Comparison of ENCODE assay signal across 24 mouse cellular contexts in genomic region chr13:98919695-98920094, GRCm38 (mm10). TPM values are rescaled to one million over a fixed set of nuclear protein-coding genes. Genes with fewer than 3 reads are reported as not detected.
DNase-seq lines count a peak whose midpoint lies in the region; ATAC-seq lines count a peak whose summit lies in the region.
"Had no signal": no experiment of that assay in that cellular context is flagged by ENCODE, and none has a peak within 500 bp of the region (broad histone marks: within the 10 kb centered on the region; RNA-seq: fewer than 3 reads in every experiment).

No protein-coding gene starts in this region.

- H3K4me3 ChIP-seq in hindbrain, embryonic 13.5 days: no peak overlapping the region
- no peak overlapping the region for H3K4me3 ChIP-seq in hindbrain, embryonic 14.5 days (replicated peaks; ENCODE audit: low read length)
- H3K4me3 ChIP-seq in limb, embryonic 15.5 days: no peak overlapping the region
- H3K4me3 ChIP-seq in limb, embryonic 10.5 days: no peak overlapping the region
- H3K4me3 ChIP-seq: embryonic facial prominence, embryonic 10.5 days; embryonic facial prominence, embryonic 13.5 days; erythroblast, embryonic 14.5 days; forebrain, embryonic 12.5 days; forebrain, embryonic 15.5 days; hindbrain, embryonic 10.5 days; hindbrain, embryonic 15.5 days had no signal

- no peak overlapping the region for H3K9ac ChIP-seq in hindbrain, embryonic 13.5 days
- H3K9ac ChIP-seq in hindbrain, embryonic 14.5 days: no peak overlapping the region
- 0 out of 2 replicates have a peak overlapping the region, but pooled peaks have one; percentile 10 for H3K9ac ChIP-seq in limb, embryonic 15.5 days
- H3K9ac ChIP-seq: embryonic facial prominence, embryonic 13.5 days; forebrain, embryonic 12.5 days; forebrain, embryonic 15.5 days; hindbrain, embryonic 15.5 days had no signal

- H3K27ac ChIP-seq in hindbrain, embryonic 13.5 days: 0 out of 2 replicates have a peak overlapping the region, but pooled peaks have one; percentile 23
- H3K27ac ChIP-seq in hindbrain, embryonic 14.5 days: no peak overlapping the region
- H3K27ac ChIP-seq in limb, embryonic 15.5 days: no peak overlapping the region
- H3K27ac ChIP-seq in limb, embryonic 10.5 days: no peak overlapping the region
- H3K27ac ChIP-seq: embryonic facial prominence, embryonic 10.5 days; embryonic facial prominence, embryonic 13.5 days; forebrain, embryonic 12.5 days; forebrain, embryonic 15.5 days; hindbrain, embryonic 10.5 days; hindbrain, embryonic 15.5 days had no signal

- peaks cover 68% of the 10 kb centered on the region for H3K4me1 ChIP-seq in hindbrain, embryonic 13.5 days (replicated peaks)
- H3K4me1 ChIP-seq in hindbrain, embryonic 14.5 days (replicated peaks; ENCODE audit: control insufficient read depth, insufficient read depth, low read length): peaks cover 38% of the 10 kb centered on the region
- H3K4me1 ChIP-seq in limb, embryonic 15.5 days: peaks cover 23% of the 10 kb centered on the region
- H3K4me1 ChIP-seq in limb, embryonic 10.5 days: peaks cover 10% of the 10 kb centered on the region

- 91% methylated on average over 8 of the region's 8 CpGs for WGBS in hindbrain, embryonic 13.5 days
- WGBS in hindbrain, embryonic 14.5 days: 90% methylated on average over 8 of the region's 8 CpGs
- WGBS in limb, embryonic 15.5 days: 87% methylated on average over 8 of the region's 8 CpGs
- WGBS in limb, embryonic 10.5 days: 92% methylated on average over 8 of the region's 8 CpGs

- peak; percentile 14; the same call in 1 of the 2 replicates for ATAC-seq in frontal cortex, adult (ENCODE audit: low TSS enrichment)
- no peak for ATAC-seq in hindbrain, embryonic 13.5 days (ENCODE audit: low FRiP score)
- ATAC-seq in hindbrain, embryonic 14.5 days (ENCODE audit: low FRiP score): no peak
- no peak for ATAC-seq in limb, embryonic 15.5 days (ENCODE audit: insufficient number of reproducible peaks, low FRiP score, low TSS enrichment, low read depth)
- ATAC-seq: activated CD4-positive, CD25-positive, alpha-beta regulatory T cell, adult 4 months; forebrain, embryonic 15.5 days had no signal

- no peak overlapping the region for H3K4me2 ChIP-seq in hindbrain, embryonic 13.5 days
- H3K4me2 ChIP-seq in hindbrain, embryonic 14.5 days (replicated peaks): no peak overlapping the region
- no peak overlapping the region for H3K4me2 ChIP-seq in limb, embryonic 15.5 days
- H3K4me2 ChIP-seq: embryonic facial prominence, embryonic 13.5 days; forebrain, embryonic 12.5 days; forebrain, embryonic 15.5 days; heart, embryonic 11.5 days; hindbrain, embryonic 15.5 days had no signal

- no peaks in the 10 kb centered on the region for H3K9me3 ChIP-seq in hindbrain, embryonic 13.5 days
- H3K9me3 ChIP-seq in hindbrain, embryonic 14.5 days (ENCODE audit: control insufficient read depth, low read length): no peaks in the 10 kb centered on the region
- no peaks in the 10 kb centered on the region for H3K9me3 ChIP-seq in limb, embryonic 15.5 days
- H3K9me3 ChIP-seq in limb, embryonic 10.5 days (replicated peaks): no peaks in the 10 kb centered on the region
- H3K9me3 ChIP-seq: embryonic facial prominence, embryonic 10.5 days; embryonic facial prominence, embryonic 13.5 days; forebrain, embryonic 12.5 days; forebrain, embryonic 15.5 days; hindbrain, embryonic 15.5 days had no signal

- H3K27me3 ChIP-seq in hindbrain, embryonic 13.5 days: no peaks in the 10 kb centered on the region
- H3K27me3 ChIP-seq in hindbrain, embryonic 14.5 days (ENCODE audit: control insufficient read depth, insufficient read depth, low read length): no peaks in the 10 kb centered on the region
- H3K27me3 ChIP-seq in limb, embryonic 15.5 days: no peaks in the 10 kb centered on the region
- no peaks in the 10 kb centered on the region for H3K27me3 ChIP-seq in limb, embryonic 10.5 days (ENCODE audit: low read depth, poor library complexity, severe bottlenecking)
- H3K27me3 ChIP-seq: embryonic facial prominence, embryonic 13.5 days; forebrain, embryonic 12.5 days; forebrain, embryonic 15.5 days; hindbrain, embryonic 15.5 days had no signal

- no peak for DNase-seq in frontal cortex, adult 2 months (ENCODE audit: extremely low spot score in 1 of 2, low spot score in 1 of 2)
- no peak for DNase-seq in hindbrain, embryonic 14.5 days (ENCODE audit: low spot score)
- no peak for DNase-seq in limb, embryonic 10.5 days (ENCODE audit: low spot score)
- DNase-seq: adrenal gland, adult 8-10 months; adrenal gland, postnatal 25 days; cerebellum, adult 11-12 months; cerebellum, adult 8-10 months; cerebellum, postnatal 10 days; cerebellum, postnatal 36 days; embryo, embryonic 11 days; gastrocnemius, postnatal 36 days; heart, postnatal 36 days had no signal

- H3K36me3 ChIP-seq in hindbrain, embryonic 13.5 days: peaks cover 20% of the 10 kb centered on the region
- peaks cover 11% of the 10 kb centered on the region for H3K36me3 ChIP-seq in hindbrain, embryonic 14.5 days (replicated peaks; ENCODE audit: control insufficient read depth, insufficient read depth)
- H3K36me3 ChIP-seq in limb, embryonic 15.5 days: peaks cover 11% of the 10 kb centered on the region; the same call in 1 of the 2 replicates
- peaks cover 93% of the 10 kb centered on the region for H3K36me3 ChIP-seq in limb, embryonic 10.5 days
- H3K36me3 ChIP-seq: forebrain, embryonic 15.5 days; hindbrain, embryonic 15.5 days had no signal

RNA-seq across cellular contexts. Expression of gene Tnpo1, which starts 6.5 kb away (rescaled TPM):
- polyA plus RNA-seq in frontal cortex, adult 2 months (2012; rRNA removed): 33.6 and 36.0 TPM in 2 replicates
- polyA plus RNA-seq in hindbrain, embryonic 13.5 days (2015; fragmentation: Nextera tagmentation; extraction: Ambion mirVana): 59.5 and 62.5 TPM in 2 replicates
- 47.9 and 50.0 TPM in 2 replicates for polyA plus RNA-seq in hindbrain, embryonic 14.5 days (2014; fragmentation: Nextera tagmentation; extraction: Ambion mirVana)
- 47.8 and 55.3 TPM in 2 replicates for polyA plus RNA-seq in limb, embryonic 15.5 days (2015; fragmentation: Nextera tagmentation; extraction: Ambion mirVana)
- polyA plus RNA-seq in limb, embryonic 10.5 days (2016; fragmentation: Nextera tagmentation; extraction: Ambion mirVana): 75.5 and 79.3 TPM in 2 replicates
